Mouse (Mus musculus): ENCODE data around the gene Rad50. TPM values are rescaled to one million over a fixed set of nuclear protein-coding genes. Genes with fewer than 3 reads are reported as not detected.

The Rad50 gene
- polyA plus RNA-seq, 1 experiment from 2014 or later = 27.8 TPM

GRCm38 (mm10) chr11:53618619-53619198 is 88.4 kb downstream of the Rad50 start, which contains the start of gene Il4:
TSS of gene Il4 (minus strand) at chr11:53618669.
- no peak within 1 kb of the TSS for H3K9ac ChIP-seq (ENCODE audit: low read length)
- no peak within 1 kb of the TSS for H3K4me2 ChIP-seq (ENCODE audit: low read depth, low read length)
- H3K36me3 ChIP-seq (ENCODE audit: control insufficient read depth, insufficient read depth, low read length) = no peaks in the 10 kb centered on the region
- ATAC-seq (ENCODE audit: insufficient read depth, low FRiP score) = no peak
- no peak within 1 kb of the TSS for H3K27ac ChIP-seq (ENCODE audit: low read length)
- H3K27me3 ChIP-seq (ENCODE audit: control insufficient read depth, insufficient read depth, low read length) = no peaks in the 10 kb centered on the region
- no peaks in the 10 kb centered on the region for H3K9me3 ChIP-seq (replicated peaks; ENCODE audit: control insufficient read depth, low read length)
- 75% methylated on average over 7 of the region's 7 CpGs for WGBS
- no peak within 1 kb of the TSS for H3K4me3 ChIP-seq (replicated peaks; ENCODE audit: low read length)
- H3K4me1 ChIP-seq (ENCODE audit: control insufficient read depth, insufficient read depth, low read length) = no peaks in the 10 kb centered on the region

- ATAC-seq (ENCODE audit: insufficient read depth, low FRiP score) = no peak
- Histone ChIP-seq H3K4me2 (ENCODE audit: low read depth, low read length) (no peak overlapping the region), H3K4me1 (ENCODE audit: control insufficient read depth, insufficient read depth, low read length) (no peaks in the 10 kb centered on the region), H3K27ac (ENCODE audit: low read length) (no peak overlapping the region), H3K9ac (ENCODE audit: low read length) (no peak overlapping the region), H3K36me3 (ENCODE audit: control insufficient read depth, insufficient read depth, low read length) (no peaks in the 10 kb centered on the region), H3K27me3 (ENCODE audit: control insufficient read depth, insufficient read depth, low read length) (no peaks in the 10 kb centered on the region), H3K9me3 (replicated peaks; ENCODE audit: control insufficient read depth, low read length) (no peaks in the 10 kb centered on the region), H3K4me3 (replicated peaks; ENCODE audit: low read length) (no peak overlapping the region)
- 57% methylated on average over 4 of the region's 4 CpGs for WGBS
Measured at GRCm38 (mm10) chr11:53617562-53618109, 89.5 kb downstream of the Rad50 start.

GRCm38 (mm10) chr11:53616748-53617558 is 90.2 kb downstream of the Rad50 start:
- Histone ChIP-seq H3K9me3 (replicated peaks; ENCODE audit: control insufficient read depth, low read length) (no peaks in the 10 kb centered on the region), H3K27ac (ENCODE audit: low read length) (no peak overlapping the region), H3K27me3 (ENCODE audit: control insufficient read depth, insufficient read depth, low read length) (no peaks in the 10 kb centered on the region), H3K9ac (ENCODE audit: low read length) (no peak overlapping the region), H3K4me2 (ENCODE audit: low read depth, low read length) (no peak overlapping the region), H3K36me3 (ENCODE audit: control insufficient read depth, insufficient read depth, low read length) (no peaks in the 10 kb centered on the region), H3K4me3 (replicated peaks; ENCODE audit: low read length) (no peak overlapping the region), H3K4me1 (ENCODE audit: control insufficient read depth, insufficient read depth, low read length) (no peaks in the 10 kb centered on the region)
- no peak for ATAC-seq (ENCODE audit: insufficient read depth, low FRiP score)
- 63% methylated on average over 8 of the region's 8 CpGs for WGBS

- Histone ChIP-seq H3K36me3 (ENCODE audit: control insufficient read depth, insufficient read depth, low read length) (no peaks in the 10 kb centered on the region), H3K9ac (ENCODE audit: low read length) (no peak overlapping the region), H3K4me1 (ENCODE audit: control insufficient read depth, insufficient read depth, low read length) (no peaks in the 10 kb centered on the region), H3K27ac (ENCODE audit: low read length) (no peak overlapping the region), H3K9me3 (replicated peaks; ENCODE audit: control insufficient read depth, low read length) (no peaks in the 10 kb centered on the region), H3K4me3 (replicated peaks; ENCODE audit: low read length) (no peak overlapping the region), H3K27me3 (ENCODE audit: control insufficient read depth, insufficient read depth, low read length) (no peaks in the 10 kb centered on the region), H3K4me2 (ENCODE audit: low read depth, low read length) (no peak overlapping the region)
- ATAC-seq (ENCODE audit: insufficient read depth, low FRiP score) = no peak
- WGBS = 90% methylated on average over 8 of the region's 8 CpGs
Measured at GRCm38 (mm10) chr11:53615575-53615974, 91.5 kb downstream of the Rad50 start.

GRCm38 (mm10) chr11:53615172-53615571 is 91.9 kb downstream of the Rad50 start:
- ATAC-seq (ENCODE audit: insufficient read depth, low FRiP score) = no peak
- H3K4me3 ChIP-seq (replicated peaks; ENCODE audit: low read length) = no peak overlapping the region
- 60% methylated on average over 6 of the region's 6 CpGs for WGBS

GRCm38 (mm10) chr11:53609672-53610071 is 97.4 kb downstream of the Rad50 start:
- Histone ChIP-seq H3K27ac (ENCODE audit: low read length) (no peak overlapping the region), H3K9me3 (replicated peaks; ENCODE audit: control insufficient read depth, low read length) (no peaks in the 10 kb centered on the region), H3K4me2 (ENCODE audit: low read depth, low read length) (no peak overlapping the region), H3K27me3 (ENCODE audit: control insufficient read depth, insufficient read depth, low read length) (no peaks in the 10 kb centered on the region), H3K4me3 (replicated peaks; ENCODE audit: low read length) (no peak overlapping the region), H3K4me1 (ENCODE audit: control insufficient read depth, insufficient read depth, low read length) (no peaks in the 10 kb centered on the region), H3K9ac (ENCODE audit: low read length) (no peak overlapping the region), H3K36me3 (ENCODE audit: control insufficient read depth, insufficient read depth, low read length) (no peaks in the 10 kb centered on the region)
- no peak for ATAC-seq (ENCODE audit: insufficient read depth, low FRiP score)
- WGBS = 76% methylated on average over 3 of the region's 3 CpGs

More at GRCm38 (mm10) chr11:53615172-53615571, 91.9 kb downstream of the Rad50 start:
- Histone ChIP-seq H3K4me1 (ENCODE audit: control insufficient read depth, insufficient read depth, low read length) (no peaks in the 10 kb centered on the region), H3K9ac (ENCODE audit: low read length) (no peak overlapping the region), H3K4me2 (ENCODE audit: low read depth, low read length) (no peak overlapping the region), H3K36me3 (ENCODE audit: control insufficient read depth, insufficient read depth, low read length) (no peaks in the 10 kb centered on the region), H3K9me3 (replicated peaks; ENCODE audit: control insufficient read depth, low read length) (no peaks in the 10 kb centered on the region), H3K27ac (ENCODE audit: low read length) (no peak overlapping the region), H3K27me3 (ENCODE audit: control insufficient read depth, insufficient read depth, low read length) (no peaks in the 10 kb centered on the region)

- no peaks in the 10 kb centered on the region for H3K36me3 ChIP-seq (ENCODE audit: control insufficient read depth, insufficient read depth, low read length)
- no peaks in the 10 kb centered on the region for H3K4me1 ChIP-seq (ENCODE audit: control insufficient read depth, insufficient read depth, low read length)
- H3K27ac ChIP-seq (ENCODE audit: low read length) = no peak overlapping the region
- no peak overlapping the region for H3K4me2 ChIP-seq (ENCODE audit: low read depth, low read length)
- H3K27me3 ChIP-seq (ENCODE audit: control insufficient read depth, insufficient read depth, low read length) = no peaks in the 10 kb centered on the region
- no peak overlapping the region for H3K9ac ChIP-seq (ENCODE audit: low read length)
- no peak overlapping the region for H3K4me3 ChIP-seq (replicated peaks; ENCODE audit: low read length)
- WGBS = 79% methylated on average over 6 of the region's 6 CpGs
- no peak for ATAC-seq (ENCODE audit: insufficient read depth, low FRiP score)
- no peaks in the 10 kb centered on the region for H3K9me3 ChIP-seq (replicated peaks; ENCODE audit: control insufficient read depth, low read length)
Measured at GRCm38 (mm10) chr11:53609231-53609630, 97.9 kb downstream of the Rad50 start.

GRCm38 (mm10) chr11:53605609-53606008 is 101.5 kb downstream of the Rad50 start:
- WGBS = 11% methylated on average over 12 of the region's 12 CpGs
- Histone ChIP-seq H3K27ac (ENCODE audit: low read length) (no peak overlapping the region), H3K4me3 (replicated peaks; ENCODE audit: low read length) (no peak overlapping the region), H3K9me3 (replicated peaks; ENCODE audit: control insufficient read depth, low read length) (no peaks in the 10 kb centered on the region), H3K4me2 (ENCODE audit: low read depth, low read length) (no peak overlapping the region), H3K36me3 (ENCODE audit: control insufficient read depth, insufficient read depth, low read length) (no peaks in the 10 kb centered on the region), H3K27me3 (ENCODE audit: control insufficient read depth, insufficient read depth, low read length) (no peaks in the 10 kb centered on the region), H3K9ac (ENCODE audit: low read length) (no peak overlapping the region), H3K4me1 (ENCODE audit: control insufficient read depth, insufficient read depth, low read length) (no peaks in the 10 kb centered on the region)
- no peak for ATAC-seq (ENCODE audit: insufficient read depth, low FRiP score)

GRCm38 (mm10) chr11:53604983-53605382 is 102.1 kb downstream of the Rad50 start:
- 94% methylated on average over 3 of the region's 3 CpGs for WGBS
- Histone ChIP-seq H3K4me2 (ENCODE audit: low read depth, low read length) (no peak overlapping the region), H3K27ac (ENCODE audit: low read length) (no peak overlapping the region), H3K9ac (ENCODE audit: low read length) (no peak overlapping the region), H3K9me3 (replicated peaks; ENCODE audit: control insufficient read depth, low read length) (no peaks in the 10 kb centered on the region), H3K4me1 (ENCODE audit: control insufficient read depth, insufficient read depth, low read length) (no peaks in the 10 kb centered on the region), H3K36me3 (ENCODE audit: control insufficient read depth, insufficient read depth, low read length) (no peaks in the 10 kb centered on the region), H3K27me3 (ENCODE audit: control insufficient read depth, insufficient read depth, low read length) (no peaks in the 10 kb centered on the region), H3K4me3 (replicated peaks; ENCODE audit: low read length) (no peak overlapping the region)
- ATAC-seq (ENCODE audit: insufficient read depth, low FRiP score) = no peak
